Mouse (Mus musculus) liver, embryonic 14.5 days (tissue): ENCODE measurements at regions not wholly inside any gene's neighbourhood (a gene's known extent, or its start where the extent isn't known, plus 50 kb on each side); places are given as distances from the start of the nearest gene placed in this dataset.

Experiments used
- ATAC-seq: fragments of 200-750 bp; cut with Nextera tagmentation; 2 replicates; pipeline ENCODE4 v1.8.0; 2017; ENCODE audit warnings: moderate number of reproducible peaks, mild to moderate bottlenecking, moderate library complexity; ENCODE audit not compliant: insufficient read depth
- DNase-seq, 3 experiments: peaks; one replicate each; pipeline ENCODE4 v3.0.0-alpha.2; 2012 to 2013; ENCODE audit warnings: low read depth in 3 of 3, low spot score in 3 of 3
- H3K27ac ChIP-seq: fragments of 300-500 bp; sonication (generic); 2 replicates; pipeline ENCODE4 v1.5.1; 2014; ENCODE audit warnings: moderate library complexity, mild to moderate bottlenecking, control low read depth, inconsistent platforms
- H3K27me3 ChIP-seq: fragments of 300-500 bp; sonication (generic); 2 replicates; pipeline ENCODE4 v1.6.1; 2014; ENCODE audit warnings: mild to moderate bottlenecking, low read length, moderate library complexity; ENCODE audit not compliant: control insufficient read depth, insufficient read depth
- H3K36me3 ChIP-seq: fragments of 300-500 bp; sonication (generic); replicated peaks from 2 replicates; pipeline ENCODE4 v1.6.1; 2014; ENCODE audit warnings: low read depth; ENCODE audit not compliant: control insufficient read depth, insufficient read depth
- H3K4me1 ChIP-seq, 2 experiments: fragments of 200-500 bp in 1 of 2; fragments of 300-500 bp in 1 of 2; sonication (generic) in 1 of 2; replicated peaks; 2 replicates each; pipeline ENCODE4 v1.6.1; 2012 to 2014; ENCODE audit warnings: antibody characterized with exemption in 1 of 2, inconsistent platforms in 1 of 2, low read length in 1 of 2; ENCODE audit not compliant: control insufficient read depth in 2 of 2, insufficient read depth in 2 of 2
- H3K4me2 ChIP-seq: fragments of 300-500 bp; sonication (generic); 2 replicates; pipeline ENCODE4 v1.6.1; 2014; ENCODE audit warnings: low read depth, mild to moderate bottlenecking, control low read depth, moderate library complexity
- H3K4me3 ChIP-seq, 2 experiments: fragments of 200-500 bp in 1 of 2; fragments of 300-500 bp in 1 of 2; sonication (generic) in 1 of 2; 2 replicates each; pipeline ENCODE4 v1.5.1; 2012 to 2014; ENCODE audit warnings: low read depth in 2 of 2, low read length in 2 of 2, mild to moderate bottlenecking in 2 of 2, control low read depth in 1 of 2, inconsistent platforms in 1 of 2, moderate library complexity in 1 of 2; ENCODE audit not compliant: insufficient read depth in 1 of 2
- H3K9ac ChIP-seq: fragments of 300-500 bp; sonication (generic); replicated peaks from 2 replicates; pipeline ENCODE4 v1.6.1; 2014; ENCODE audit warnings: mild to moderate bottlenecking, control low read depth, moderate library complexity
- H3K9me3 ChIP-seq: fragments of 300-500 bp; sonication (generic); 2 replicates; pipeline ENCODE4 v1.6.1; 2016; ENCODE audit warnings: low read length, mixed read lengths; ENCODE audit not compliant: control insufficient read depth
- CTCF ChIP-seq: IDR thresholded peaks from 2 replicates; pipeline ENCODE4 v1.5.1; 2016; ENCODE audit warnings: antibody characterized with exemption, low read depth, control low read depth
- EP300 ChIP-seq: IDR thresholded peaks from 2 replicates; pipeline ENCODE4 v1.6.1; 2016; ENCODE audit warnings: antibody characterized with exemption, low read depth
- WGBS: fragments of 180-500 bp; shearing (Covaris S2); extraction: QIAGEN DNeasy Blood & Tissue Kit; methylation state at CpG from one replicate; pipeline ENCODE4 v1.1.7; 2014; ENCODE audit not compliant: insufficient replicate concordance; 5-methylcytosine and 5-hydroxymethylcytosine counted together

DNA sequence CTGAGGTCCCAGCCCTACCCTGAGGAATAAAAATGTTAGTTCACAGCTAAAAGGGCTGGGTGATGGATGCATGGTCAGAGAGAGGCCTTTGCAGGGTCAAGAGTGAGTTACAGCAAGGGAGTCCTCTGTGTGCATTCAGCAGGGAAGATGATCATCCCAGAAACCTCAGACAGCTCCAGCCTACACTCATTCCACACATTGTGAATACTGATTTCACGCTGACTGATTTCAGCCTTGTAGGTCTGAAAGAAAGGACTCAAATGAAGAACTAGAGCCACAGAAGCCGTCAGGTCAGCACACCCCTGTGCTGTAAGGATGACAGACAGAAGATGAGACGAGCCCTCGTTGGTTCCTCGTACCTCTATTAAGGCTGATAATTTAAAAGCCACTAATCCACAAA lies 2858.0 kb upstream of the 5930422O12Rik start:
- no peak for ATAC-seq
- 51% methylated on average over 5 of the region's 5 CpGs for WGBS
- TF ChIP-seq EP300 (no peak), CTCF (no peak)
- H3K27ac ChIP-seq, result no peak overlapping the region
- no peak overlapping the region for H3K9ac ChIP-seq
- no peaks in the 10 kb centered on the region for H3K4me1 ChIP-seq
- no peak overlapping the region for H3K4me3 ChIP-seq
- no peaks in the 10 kb centered on the region for H3K36me3 ChIP-seq
- H3K4me2 ChIP-seq, result no peak overlapping the region
- no peak for DNase-seq
- H3K9me3 ChIP-seq, result no peaks in the 10 kb centered on the region
- no peaks in the 10 kb centered on the region for H3K27me3 ChIP-seq

DNA sequence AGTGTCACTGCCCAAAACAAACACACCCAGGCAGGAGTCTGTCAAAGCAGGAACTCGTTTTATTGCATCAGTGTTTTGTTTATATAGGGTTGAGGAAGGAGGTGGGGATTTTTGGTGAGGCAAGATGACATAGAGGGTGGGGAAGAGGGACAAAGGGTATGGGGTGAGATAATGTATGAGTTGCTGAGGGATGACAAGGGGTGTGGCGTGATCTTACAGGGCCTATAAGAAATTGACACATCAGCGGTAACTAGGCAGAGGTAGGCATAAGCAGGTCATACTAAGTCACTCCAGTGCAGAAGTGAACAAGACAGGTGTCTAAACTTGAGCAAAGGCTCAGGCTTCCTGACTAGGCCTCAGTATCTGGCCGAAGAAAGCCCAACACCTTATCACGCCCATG lies 2841.0 kb upstream of the 5930422O12Rik start:
- H3K4me2 ChIP-seq, result no peak overlapping the region
- ATAC-seq (no peak), DNase-seq (no peak)
- no peak overlapping the region for H3K27ac ChIP-seq
- H3K36me3 ChIP-seq, result no peaks in the 10 kb centered on the region
- TF ChIP-seq CTCF (no peak), EP300 (no peak)
- 52% methylated on average over 5 of the region's 5 CpGs for WGBS
- no peak overlapping the region for H3K9ac ChIP-seq
- no peak overlapping the region for H3K4me3 ChIP-seq
- no peaks in the 10 kb centered on the region for H3K27me3 ChIP-seq
- H3K9me3 ChIP-seq, result no peaks in the 10 kb centered on the region
- no peaks in the 10 kb centered on the region for H3K4me1 ChIP-seq

DNA sequence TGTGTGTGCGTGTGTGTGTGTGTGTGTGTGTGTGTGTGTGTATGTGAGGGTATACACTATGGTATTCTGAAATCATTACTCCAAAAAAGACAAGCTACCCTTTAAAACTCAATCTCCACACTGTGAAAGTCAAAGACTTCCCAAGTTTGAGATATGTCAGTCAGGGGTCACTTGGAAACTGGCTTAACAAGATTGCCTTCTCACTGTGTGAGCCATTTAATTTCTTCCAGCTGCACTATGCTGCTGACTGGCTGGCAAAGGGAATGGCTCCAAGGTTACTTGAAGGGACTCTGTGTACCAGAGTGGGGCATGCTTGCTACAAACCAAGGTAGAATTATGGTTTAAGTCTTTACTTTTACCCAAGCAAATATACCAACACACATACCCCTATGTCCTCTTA lies 2826.1 kb upstream of the 5930422O12Rik start:
- Histone ChIP-seq H3K4me3 (no peak overlapping the region), H3K9ac (no peak overlapping the region), H3K4me2 (no peak overlapping the region), H3K27me3 (no peaks in the 10 kb centered on the region), H3K9me3 (no peaks in the 10 kb centered on the region), H3K36me3 (no peaks in the 10 kb centered on the region), H3K4me1 (no peaks in the 10 kb centered on the region), H3K27ac (no peak overlapping the region)
- DNase-seq (no peak), ATAC-seq (no peak)
- no CpG with 5 or more reads among the region's 1 CpGs for WGBS
- TF ChIP-seq CTCF (no peak), EP300 (no peak)

DNA sequence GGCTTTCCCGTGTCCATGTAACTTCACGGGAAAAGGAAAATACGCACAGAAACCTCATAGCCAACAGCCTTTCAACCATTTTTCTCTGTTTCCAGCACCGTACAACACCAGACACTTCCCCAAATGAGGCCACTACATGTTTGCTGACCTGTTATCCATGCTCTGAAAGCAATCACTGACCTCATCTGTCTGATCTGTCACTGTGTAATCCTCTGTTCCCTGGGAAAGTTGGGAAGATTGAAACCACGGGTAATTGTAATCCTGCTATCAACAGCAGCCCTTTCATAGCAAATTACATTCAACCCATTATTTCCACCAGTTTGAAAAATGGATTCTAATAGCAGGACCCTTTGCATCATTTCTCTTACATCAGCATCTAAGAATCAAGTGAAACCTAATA lies 2798.2 kb upstream of the 5930422O12Rik start:
- TF ChIP-seq EP300 (no peak), CTCF (no peak)
- H3K4me1 ChIP-seq, result no peaks in the 10 kb centered on the region
- no peaks in the 10 kb centered on the region for H3K36me3 ChIP-seq
- WGBS, result 65% methylated on average over 5 of the region's 5 CpGs
- ATAC-seq (no peak), DNase-seq (no peak)
- no peaks in the 10 kb centered on the region for H3K9me3 ChIP-seq
- H3K27ac ChIP-seq, result no peak overlapping the region
- H3K4me3 ChIP-seq, result no peak overlapping the region
- no peaks in the 10 kb centered on the region for H3K27me3 ChIP-seq
- H3K4me2 ChIP-seq, result no peak overlapping the region
- no peak overlapping the region for H3K9ac ChIP-seq

DNA sequence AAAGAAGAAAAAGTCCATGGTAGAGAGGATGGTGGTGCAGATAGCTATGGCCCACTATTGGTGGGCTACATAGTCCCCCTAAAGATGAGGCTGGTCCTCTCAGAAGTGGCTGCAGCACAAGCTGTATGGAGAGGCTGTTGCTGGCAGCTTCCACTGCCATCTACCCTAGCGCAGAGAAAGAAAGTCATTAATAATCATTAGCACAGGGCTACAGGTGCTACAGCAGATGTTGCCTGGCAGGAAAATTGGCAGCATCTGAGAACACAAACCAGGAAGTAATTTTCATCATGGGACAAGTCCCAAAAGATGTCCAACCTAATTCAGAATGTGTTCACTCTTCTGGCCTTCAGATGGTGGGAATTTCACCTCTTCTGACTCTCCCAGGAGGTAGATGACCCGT lies 2791.7 kb upstream of the 5930422O12Rik start:
- WGBS, result 40% methylated on average over 2 of the region's 2 CpGs
- Histone ChIP-seq H3K4me1 (no peaks in the 10 kb centered on the region), H3K27ac (no peak overlapping the region), H3K36me3 (no peaks in the 10 kb centered on the region), H3K9me3 (no peaks in the 10 kb centered on the region), H3K4me3 (no peak overlapping the region), H3K27me3 (no peaks in the 10 kb centered on the region), H3K9ac (no peak overlapping the region), H3K4me2 (no peak overlapping the region)
- ATAC-seq (no peak), DNase-seq (no peak)
- TF ChIP-seq CTCF (no peak), EP300 (no peak)
